Mouse (Mus musculus) hindbrain, embryonic 14.5 days (tissue): ENCODE results near the gene Tktl2. TPM values are rescaled to one million over a fixed set of nuclear protein-coding genes. Genes with fewer than 3 reads are reported as not detected.

Experiments used
- ATAC-seq: fragments of 200-750 bp; cut with Nextera tagmentation; 2 replicates; pipeline ENCODE4 v1.8.0; 2017; ENCODE audit warnings: moderate number of reproducible peaks, mild to moderate bottlenecking, moderate TSS enrichment, moderate library complexity; ENCODE audit not compliant: low FRiP score
- DNase-seq: peaks from one replicate; pipeline ENCODE4 v3.0.0-alpha.2; 2015; ENCODE audit warnings: low spot score
- H3K27ac ChIP-seq: fragments of 300-500 bp; sonication (generic); 2 replicates; pipeline ENCODE4 v1.5.1; 2014; ENCODE audit warnings: mild to moderate bottlenecking, moderate library complexity
- H3K27me3 ChIP-seq: fragments of 300-500 bp; sonication (generic); 2 replicates; pipeline ENCODE4 v1.6.1; 2014; ENCODE audit warnings: mild to moderate bottlenecking, low read length, mixed read lengths; ENCODE audit not compliant: control insufficient read depth, insufficient read depth
- H3K36me3 ChIP-seq: fragments of 300-500 bp; sonication (generic); replicated peaks from 2 replicates; pipeline ENCODE4 v1.6.1; 2014; ENCODE audit not compliant: control insufficient read depth, insufficient read depth
- H3K4me1 ChIP-seq: fragments of 300-500 bp; sonication (generic); replicated peaks from 2 replicates; pipeline ENCODE4 v1.6.1; 2014; ENCODE audit warnings: antibody characterized with exemption, low read length, mixed read lengths; ENCODE audit not compliant: control insufficient read depth, insufficient read depth
- H3K4me2 ChIP-seq: fragments of 300-500 bp; sonication (generic); replicated peaks from 2 replicates; pipeline ENCODE4 v1.6.1; 2014; ENCODE audit warnings: mild to moderate bottlenecking, moderate library complexity
- H3K4me3 ChIP-seq: fragments of 300-500 bp; sonication (generic); replicated peaks from 2 replicates; pipeline ENCODE4 v1.5.1; 2014; ENCODE audit warnings: mild to moderate bottlenecking, low read length
- H3K9ac ChIP-seq: fragments of 300-500 bp; sonication (generic); 2 replicates; pipeline ENCODE4 v1.6.1; 2014
- H3K9me3 ChIP-seq: fragments of 300-500 bp; sonication (generic); 2 replicates; pipeline ENCODE4 v1.6.1; 2016; ENCODE audit warnings: low read length; ENCODE audit not compliant: control insufficient read depth
- WGBS: fragments of 180-500 bp; shearing (Covaris S2); extraction: QIAGEN DNeasy Blood & Tissue Kit; methylation state at CpG from one replicate; pipeline ENCODE4 v1.1.7; 2014; 5-methylcytosine and 5-hydroxymethylcytosine counted together
- polyA plus RNA-seq: library from polyadenylated mRNA; unstranded; fragments of >200 nt; fragmentation: Nextera tagmentation; extraction: Ambion mirVana; gene quantifications from 2 replicates; pipeline ENCODE4 v1.2.1, GENCODE M21; 2014

The Tktl2 gene
- not detected in 2 replicates for polyA plus RNA-seq

DNA sequence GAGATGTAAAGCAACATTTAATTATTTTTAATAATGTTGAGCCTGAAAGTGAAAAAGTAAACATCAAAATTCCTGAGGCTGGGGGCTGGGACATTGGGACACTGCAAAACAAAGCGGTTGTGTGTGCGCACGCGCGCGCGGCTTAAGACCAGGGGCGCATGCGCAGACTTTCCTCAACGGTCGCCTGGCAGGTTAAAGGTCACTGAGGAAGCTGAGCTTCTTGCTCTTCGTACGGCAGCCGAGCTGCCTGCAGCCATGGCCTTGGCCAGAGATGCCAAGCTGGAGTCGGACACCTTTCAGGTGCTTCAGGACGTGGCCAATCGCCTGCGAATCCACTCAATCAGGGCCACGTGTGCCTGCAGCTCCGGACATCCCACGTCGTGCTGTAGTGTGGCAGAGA, at the start of gene Tktl2:
Tktl2 (plus strand) TSS at position 220 of the 400 bp plus-strand sequence.
- H3K4me2 ChIP-seq: no peak within 1 kb of the TSS
- no peaks in the 10 kb centered on the region for H3K4me1 ChIP-seq
- no peak for DNase-seq
- no peaks in the 10 kb centered on the region for H3K36me3 ChIP-seq
- no peaks in the 10 kb centered on the region for H3K9me3 ChIP-seq
- no peak within 1 kb of the TSS for H3K27ac ChIP-seq
- no peak for ATAC-seq
- WGBS: 97% methylated on average over 22 of the region's 22 CpGs
- no peak within 1 kb of the TSS for H3K4me3 ChIP-seq
- H3K27me3 ChIP-seq: no peaks in the 10 kb centered on the region
- no peak within 1 kb of the TSS for H3K9ac ChIP-seq

DNA sequence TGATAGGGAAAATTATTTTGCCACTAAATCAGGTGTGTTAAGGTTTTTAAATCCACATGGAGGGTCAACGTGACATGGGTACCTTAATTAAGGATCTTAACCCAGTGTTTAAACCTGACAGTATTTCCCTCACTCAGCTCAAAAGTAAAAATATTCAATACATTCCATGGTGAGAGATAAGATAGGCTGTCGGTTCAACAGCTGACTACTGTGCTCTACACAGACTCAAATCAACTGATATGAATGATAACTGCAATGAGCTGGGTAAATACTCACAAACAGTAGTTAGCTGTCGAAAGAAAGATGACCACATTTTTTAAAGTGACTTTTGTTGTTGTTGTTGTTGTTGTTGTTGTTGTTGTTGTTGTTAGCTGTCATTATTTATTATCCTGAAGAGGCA, 41.7 kb upstream of the Tktl2 start:
- no peaks in the 10 kb centered on the region for H3K4me1 ChIP-seq
- no peak overlapping the region for H3K9ac ChIP-seq
- H3K4me2 ChIP-seq: no peak overlapping the region
- H3K27ac ChIP-seq: no peak overlapping the region
- H3K9me3 ChIP-seq: no peaks in the 10 kb centered on the region
- H3K27me3 ChIP-seq: no peaks in the 10 kb centered on the region
- no peak overlapping the region for H3K4me3 ChIP-seq
- no peak for DNase-seq
- 91% methylated on average over 3 of the region's 3 CpGs for WGBS
- ATAC-seq: no peak
- H3K36me3 ChIP-seq: peaks cover 2% of the 10 kb centered on the region

DNA sequence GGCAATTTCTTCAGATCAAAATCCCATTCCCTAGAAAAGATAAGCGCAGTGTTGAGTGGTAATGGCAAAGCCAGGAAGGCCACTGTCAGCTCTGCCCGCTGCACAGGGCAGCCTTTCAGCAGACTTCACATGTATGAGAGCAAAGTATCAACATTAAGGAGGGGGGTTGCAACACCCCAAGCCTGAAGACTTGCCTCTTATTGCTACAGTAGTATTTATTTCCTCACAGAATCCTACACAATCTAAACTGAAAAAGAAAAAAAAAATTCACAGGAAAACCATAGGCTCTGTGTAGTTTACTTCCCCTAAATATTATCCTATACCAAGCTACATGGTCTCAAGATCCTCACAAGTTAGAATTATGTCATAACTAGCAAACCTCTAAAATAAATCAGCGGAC, 34.7 kb upstream of the Tktl2 start:
- Histone ChIP-seq H3K36me3 (peaks cover 61% of the 10 kb centered on the region), H3K9me3 (no peaks in the 10 kb centered on the region)
- 98% methylated on average over 3 of the region's 3 CpGs for WGBS

DNA sequence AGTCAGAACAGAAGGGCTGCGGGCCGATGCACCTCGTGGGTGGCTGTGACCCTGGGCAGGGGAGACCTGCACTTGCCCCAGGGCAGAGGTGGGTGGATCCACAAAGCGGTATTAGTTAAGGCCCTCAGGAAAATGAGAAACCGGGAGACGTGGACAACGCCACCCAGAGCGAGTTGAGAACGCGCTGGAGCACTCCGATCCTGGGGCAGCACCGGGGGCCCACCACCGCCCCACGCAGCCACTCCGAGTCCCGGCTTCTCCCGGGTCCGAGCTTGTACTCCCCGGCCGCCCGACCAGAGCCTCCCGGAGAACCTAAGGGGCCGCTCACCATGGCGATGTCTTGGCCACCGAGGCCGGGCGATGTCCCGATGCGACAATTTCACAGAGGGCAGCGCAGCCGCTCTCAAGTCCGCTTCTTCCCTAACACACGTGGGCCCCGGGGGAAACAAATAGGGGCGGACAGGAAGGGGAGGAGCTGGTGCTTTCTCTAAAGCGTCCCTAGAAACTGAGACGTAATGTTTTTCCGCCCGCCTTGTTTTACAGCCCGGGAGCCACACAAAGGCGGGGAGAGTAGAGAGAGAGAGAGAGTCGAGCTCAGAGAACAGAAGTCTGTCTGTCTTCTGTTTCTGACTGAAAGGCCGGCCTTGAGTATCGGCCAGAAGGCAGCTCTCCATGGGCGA, 25.3 kb upstream of the Tktl2 start, which contains the start of gene Tma16:
Tma16 (minus strand) TSS at position 447 of the 680 bp plus-strand sequence.
- under 1% methylated on average over 45 of the region's 45 CpGs for WGBS
- H3K36me3 ChIP-seq: peaks cover 23% of the 10 kb centered on the region
- peaks cover 13% of the 10 kb centered on the region; the same call in 1 of the 2 replicates for H3K4me1 ChIP-seq
- no peaks in the 10 kb centered on the region for H3K27me3 ChIP-seq
- ATAC-seq (peak; percentile 98), DNase-seq (peak; percentile 91)
- peak within 1 kb of the TSS; percentile 82 for H3K4me3 ChIP-seq
- peak within 1 kb of the TSS; percentile 89 for H3K9ac ChIP-seq
- H3K4me2 ChIP-seq: peak within 1 kb of the TSS; percentile 79
- no peaks in the 10 kb centered on the region for H3K9me3 ChIP-seq
- peak within 1 kb of the TSS; percentile 80 for H3K27ac ChIP-seq

More for the DNA sequence above, 34.7 kb upstream of the Tktl2 start:
- Histone ChIP-seq H3K27me3 (no peaks in the 10 kb centered on the region), H3K27ac (no peak overlapping the region), H3K4me1 (no peaks in the 10 kb centered on the region), H3K4me3 (no peak overlapping the region), H3K4me2 (no peak overlapping the region), H3K9ac (no peak overlapping the region)
- DNase-seq (no peak), ATAC-seq (no peak)

DNA sequence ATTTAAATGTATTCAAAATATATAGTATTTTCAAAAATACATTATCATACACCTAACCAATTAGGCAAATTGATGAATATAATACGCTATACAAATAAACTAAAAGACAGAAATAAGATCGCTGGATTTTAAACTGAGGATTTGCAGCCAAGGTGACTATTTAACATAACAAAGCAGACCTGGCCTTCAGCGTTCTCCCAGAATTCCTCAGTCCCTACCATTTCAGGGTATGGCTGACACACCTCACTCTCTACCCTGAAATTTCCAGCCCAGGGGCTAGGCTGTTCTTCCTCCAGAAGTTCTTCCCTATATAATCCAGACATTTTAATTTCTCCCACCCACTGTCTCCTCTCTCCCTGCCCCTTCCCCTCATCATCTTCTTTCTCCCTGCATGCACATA, 23.0 kb upstream of the Tktl2 start:
- ATAC-seq: no peak
- H3K36me3 ChIP-seq: 0 out of 2 replicates have a peak, but pooled peaks cover 3% of the 10 kb centered on the region
- WGBS: 51% methylated on average over 3 of the region's 3 CpGs
- H3K27me3 ChIP-seq: no peaks in the 10 kb centered on the region
- no peak overlapping the region for H3K27ac ChIP-seq
- H3K4me2 ChIP-seq: no peak overlapping the region
- no peak for DNase-seq
- H3K9me3 ChIP-seq: no peaks in the 10 kb centered on the region
- no peak overlapping the region for H3K9ac ChIP-seq
- no peak overlapping the region for H3K4me3 ChIP-seq
- H3K4me1 ChIP-seq: peaks cover 13% of the 10 kb centered on the region; the same call in 1 of the 2 replicates

DNA sequence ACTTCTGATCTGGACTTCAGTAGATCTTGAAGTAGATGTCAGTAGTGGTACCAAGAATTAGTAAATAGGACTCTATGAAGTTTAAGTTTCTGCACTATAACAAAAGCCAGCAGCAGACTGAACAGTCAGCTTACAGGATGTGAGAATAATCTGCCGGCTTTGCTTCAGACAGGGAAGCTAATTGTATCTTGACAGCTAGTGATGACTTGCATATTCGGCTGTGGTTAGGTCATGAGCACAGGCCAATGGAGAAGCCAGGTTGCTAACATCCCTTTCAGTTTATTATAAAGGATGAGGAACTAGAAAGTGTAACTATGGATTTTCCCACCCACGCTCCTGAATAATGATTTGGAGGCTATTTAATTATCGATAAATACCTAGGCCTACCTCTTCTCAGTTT, 20.9 kb upstream of the Tktl2 start:
- no peaks in the 10 kb centered on the region for H3K36me3 ChIP-seq
- no peak overlapping the region for H3K4me3 ChIP-seq
- whole genome bisulfite sequencing: 84% methylated on average over 4 of the region's 4 CpGs
- H3K9me3 ChIP-seq: no peaks in the 10 kb centered on the region
- no peak overlapping the region for H3K9ac ChIP-seq
- H3K27ac ChIP-seq: no peak overlapping the region
- ATAC-seq: no peak
- H3K4me1 ChIP-seq: 0 out of 2 replicates have a peak, but pooled peaks cover 2% of the 10 kb centered on the region
- no peak overlapping the region for H3K4me2 ChIP-seq
- DNase-seq: no peak
- H3K27me3 ChIP-seq: no peaks in the 10 kb centered on the region

DNA sequence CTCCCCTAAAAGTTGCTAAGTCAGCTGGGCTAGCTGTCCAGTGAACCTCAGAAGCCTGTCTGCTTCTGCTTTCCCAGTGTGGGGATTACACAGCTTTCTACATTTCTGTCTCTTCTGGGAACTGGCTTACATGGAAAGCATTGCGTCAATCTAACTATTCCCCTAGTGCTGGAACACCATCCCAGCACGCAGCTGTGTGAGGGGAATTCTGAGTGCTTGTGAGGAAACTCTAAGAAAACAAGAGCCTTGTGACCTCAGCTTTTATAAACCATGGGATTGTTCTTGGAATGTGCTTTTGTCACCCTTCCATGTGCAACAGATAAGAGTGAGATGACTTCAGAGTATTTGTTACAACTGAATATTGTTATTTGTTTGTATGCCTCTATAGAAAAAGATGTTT, 17.1 kb upstream of the Tktl2 start:
- Histone ChIP-seq H3K4me3 (no peak overlapping the region), H3K27ac (no peak overlapping the region), H3K9ac (no peak overlapping the region), H3K36me3 (no peaks in the 10 kb centered on the region), H3K4me1 (no peaks in the 10 kb centered on the region), H3K9me3 (no peaks in the 10 kb centered on the region), H3K4me2 (no peak overlapping the region), H3K27me3 (no peaks in the 10 kb centered on the region)
- DNase-seq: no peak
- WGBS: 80% methylated on average over 2 of the region's 2 CpGs
- no peak for ATAC-seq

DNA sequence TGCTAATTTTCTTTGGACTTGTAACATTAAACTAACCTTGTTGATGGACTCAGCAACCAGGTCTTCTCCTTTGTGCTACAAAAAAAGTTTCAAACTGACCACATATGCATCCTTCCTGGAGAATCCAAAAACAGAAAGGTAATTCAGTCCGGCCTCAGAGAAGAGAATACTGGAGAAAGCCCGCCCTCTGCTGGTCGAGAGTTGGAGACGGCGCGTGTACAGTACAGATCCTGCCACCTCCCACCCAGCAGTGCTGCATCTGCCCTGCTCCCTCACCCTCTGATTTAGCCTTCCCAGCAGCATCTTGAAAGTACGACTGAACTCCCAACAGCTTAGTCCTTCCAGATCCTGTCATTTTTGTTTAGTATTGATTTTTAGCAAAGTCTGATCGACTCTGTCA, 15.8 kb upstream of the Tktl2 start:
- Histone ChIP-seq H3K9ac (no peak overlapping the region), H3K36me3 (no peaks in the 10 kb centered on the region), H3K4me1 (no peaks in the 10 kb centered on the region), H3K27me3 (no peaks in the 10 kb centered on the region), H3K9me3 (no peaks in the 10 kb centered on the region), H3K27ac (no peak overlapping the region), H3K4me3 (no peak overlapping the region), H3K4me2 (no peak overlapping the region)
- ATAC-seq: peak; percentile 90
- WGBS: 8% methylated on average over 8 of the region's 8 CpGs
- peak; percentile 76 for DNase-seq

DNA sequence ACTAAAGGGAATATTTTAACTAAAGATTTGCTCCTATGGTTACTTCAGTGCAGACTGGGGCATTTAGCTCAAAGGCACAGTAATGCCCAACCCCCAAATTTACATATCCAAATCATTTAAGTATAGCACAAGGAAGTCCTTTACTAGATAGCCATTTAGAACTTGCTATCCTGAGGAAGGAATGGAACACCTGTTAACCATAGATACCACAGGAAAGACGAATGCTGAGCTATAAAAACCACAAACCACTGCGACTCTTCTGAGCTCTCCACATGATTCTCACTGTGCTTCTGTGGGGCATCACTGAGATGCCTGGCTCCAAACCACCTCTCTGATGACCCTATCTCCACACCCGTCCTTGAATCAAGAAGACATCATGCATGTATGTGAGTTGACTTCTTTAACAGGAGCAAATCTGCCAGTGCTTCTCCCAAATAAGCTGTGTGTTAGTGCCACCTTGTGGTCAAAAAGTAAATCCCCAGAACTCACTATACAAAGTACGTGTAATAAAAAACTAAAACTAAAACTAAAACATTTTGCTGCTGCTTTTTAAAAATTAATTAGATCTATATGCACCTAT, 14.5 kb upstream of the Tktl2 start:
- H3K27me3 ChIP-seq: no peaks in the 10 kb centered on the region
- no peak overlapping the region for H3K9ac ChIP-seq
- DNase-seq: peak; percentile 79
- H3K4me1 ChIP-seq: no peaks in the 10 kb centered on the region
- H3K27ac ChIP-seq: no peak overlapping the region
- no peaks in the 10 kb centered on the region for H3K9me3 ChIP-seq
- no peak overlapping the region for H3K4me3 ChIP-seq
- H3K4me2 ChIP-seq: no peak overlapping the region
- 42% methylated on average over 4 of the region's 4 CpGs for WGBS
- peak; percentile 32; the same call in 1 of the 2 replicates for ATAC-seq
- no peaks in the 10 kb centered on the region for H3K36me3 ChIP-seq
